Mouse (Mus musculus) hindbrain, embryonic 14.5 days (tissue): ENCODE results near the gene Hist1h2ab. TPM values are rescaled to one million over a fixed set of nuclear protein-coding genes. Genes with fewer than 3 reads are reported as not detected.
"Not testable (repeated sequence)": the region's sequence is repeated elsewhere in the genome, so short reads cannot be mapped to it uniquely, and the experiment has no call there.

Experiments used
- ATAC-seq: fragments of 200-750 bp; cut with Nextera tagmentation; 2 replicates; pipeline ENCODE4 v1.8.0; 2017; ENCODE audit warnings: moderate number of reproducible peaks, mild to moderate bottlenecking, moderate TSS enrichment, moderate library complexity; ENCODE audit not compliant: low FRiP score
- DNase-seq: peaks from one replicate; pipeline ENCODE4 v3.0.0-alpha.2; 2015; ENCODE audit warnings: low spot score
- H3K27ac ChIP-seq: fragments of 300-500 bp; sonication (generic); 2 replicates; pipeline ENCODE4 v1.5.1; 2014; ENCODE audit warnings: mild to moderate bottlenecking, moderate library complexity
- H3K27me3 ChIP-seq: fragments of 300-500 bp; sonication (generic); 2 replicates; pipeline ENCODE4 v1.6.1; 2014; ENCODE audit warnings: mild to moderate bottlenecking, low read length, mixed read lengths; ENCODE audit not compliant: control insufficient read depth, insufficient read depth
- H3K36me3 ChIP-seq: fragments of 300-500 bp; sonication (generic); replicated peaks from 2 replicates; pipeline ENCODE4 v1.6.1; 2014; ENCODE audit not compliant: control insufficient read depth, insufficient read depth
- H3K4me1 ChIP-seq: fragments of 300-500 bp; sonication (generic); replicated peaks from 2 replicates; pipeline ENCODE4 v1.6.1; 2014; ENCODE audit warnings: antibody characterized with exemption, low read length, mixed read lengths; ENCODE audit not compliant: control insufficient read depth, insufficient read depth
- H3K4me2 ChIP-seq: fragments of 300-500 bp; sonication (generic); replicated peaks from 2 replicates; pipeline ENCODE4 v1.6.1; 2014; ENCODE audit warnings: mild to moderate bottlenecking, moderate library complexity
- H3K4me3 ChIP-seq: fragments of 300-500 bp; sonication (generic); replicated peaks from 2 replicates; pipeline ENCODE4 v1.5.1; 2014; ENCODE audit warnings: mild to moderate bottlenecking, low read length
- H3K9ac ChIP-seq: fragments of 300-500 bp; sonication (generic); 2 replicates; pipeline ENCODE4 v1.6.1; 2014
- H3K9me3 ChIP-seq: fragments of 300-500 bp; sonication (generic); 2 replicates; pipeline ENCODE4 v1.6.1; 2016; ENCODE audit warnings: low read length; ENCODE audit not compliant: control insufficient read depth
- WGBS: fragments of 180-500 bp; shearing (Covaris S2); extraction: QIAGEN DNeasy Blood & Tissue Kit; methylation state at CpG from one replicate; pipeline ENCODE4 v1.1.7; 2014; 5-methylcytosine and 5-hydroxymethylcytosine counted together
- polyA plus RNA-seq: library from polyadenylated mRNA; unstranded; fragments of >200 nt; fragmentation: Nextera tagmentation; extraction: Ambion mirVana; gene quantifications from 2 replicates; pipeline ENCODE4 v1.2.1, GENCODE M21; 2014

Hist1h2ab gene
- polyA plus RNA-seq, 1 experiment from 2014 or later, result 6.7 TPM

DNA sequence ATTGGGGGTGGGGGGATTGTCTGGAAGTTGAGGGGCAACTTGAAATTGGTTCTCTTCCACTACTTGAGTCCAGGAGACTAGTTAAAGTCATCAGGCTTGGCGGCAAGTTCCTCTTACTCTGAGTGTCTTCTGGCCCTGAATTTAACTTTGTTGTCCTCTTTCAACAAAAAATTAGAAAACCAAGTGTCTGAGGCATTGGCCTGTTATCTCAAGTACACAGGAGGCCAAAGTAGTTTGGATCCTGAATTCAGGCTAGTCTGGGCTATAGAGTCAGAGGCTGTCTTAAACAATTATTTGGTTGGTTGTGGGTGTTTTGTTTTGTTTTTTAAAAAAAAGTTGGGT, 14.2 kb downstream of the Hist1h2ab start:
- Histone ChIP-seq H3K27me3 (no peaks in the 10 kb centered on the region), H3K27ac (no peak overlapping the region), H3K4me2 (no peak overlapping the region), H3K4me3 (no peak overlapping the region), H3K4me1 (peaks cover 22% of the 10 kb centered on the region), H3K9ac (no peak overlapping the region), H3K9me3 (no peaks in the 10 kb centered on the region), H3K36me3 (no peaks in the 10 kb centered on the region)
- 81% methylated on average over 1 of the region's 1 CpGs for WGBS
- no peak for ATAC-seq
- DNase-seq, result no peak

DNA sequence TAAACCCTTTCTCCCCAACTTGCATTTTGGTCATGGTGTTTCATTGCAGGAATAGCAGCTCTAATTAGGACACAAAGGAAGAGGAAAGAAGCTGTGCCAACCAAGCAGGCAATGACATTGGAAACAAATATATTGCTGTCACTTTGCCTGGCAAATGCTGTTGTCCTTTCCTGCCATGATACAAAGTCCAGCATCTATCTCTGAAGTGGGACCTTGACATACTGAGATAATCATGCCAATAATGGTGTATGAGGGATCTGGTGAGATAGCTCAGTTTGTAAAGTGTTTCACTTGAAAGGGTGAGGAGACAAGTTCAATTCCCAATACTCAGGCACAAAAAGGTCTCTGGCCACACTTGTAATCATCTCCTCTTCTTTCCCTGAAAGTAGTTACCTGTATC, 15.8 kb downstream of the Hist1h2ab start:
- no peaks in the 10 kb centered on the region for H3K27me3 ChIP-seq
- H3K4me1 ChIP-seq, result peaks cover 14% of the 10 kb centered on the region; the same call in 1 of the 2 replicates
- no peak for ATAC-seq
- H3K4me2 ChIP-seq, result no peak overlapping the region
- no peak overlapping the region for H3K4me3 ChIP-seq
- H3K27ac ChIP-seq, result no peak overlapping the region
- no peak for DNase-seq
- no peaks in the 10 kb centered on the region for H3K9me3 ChIP-seq
- no peaks in the 10 kb centered on the region for H3K36me3 ChIP-seq
- H3K9ac ChIP-seq, result no peak overlapping the region

DNA sequence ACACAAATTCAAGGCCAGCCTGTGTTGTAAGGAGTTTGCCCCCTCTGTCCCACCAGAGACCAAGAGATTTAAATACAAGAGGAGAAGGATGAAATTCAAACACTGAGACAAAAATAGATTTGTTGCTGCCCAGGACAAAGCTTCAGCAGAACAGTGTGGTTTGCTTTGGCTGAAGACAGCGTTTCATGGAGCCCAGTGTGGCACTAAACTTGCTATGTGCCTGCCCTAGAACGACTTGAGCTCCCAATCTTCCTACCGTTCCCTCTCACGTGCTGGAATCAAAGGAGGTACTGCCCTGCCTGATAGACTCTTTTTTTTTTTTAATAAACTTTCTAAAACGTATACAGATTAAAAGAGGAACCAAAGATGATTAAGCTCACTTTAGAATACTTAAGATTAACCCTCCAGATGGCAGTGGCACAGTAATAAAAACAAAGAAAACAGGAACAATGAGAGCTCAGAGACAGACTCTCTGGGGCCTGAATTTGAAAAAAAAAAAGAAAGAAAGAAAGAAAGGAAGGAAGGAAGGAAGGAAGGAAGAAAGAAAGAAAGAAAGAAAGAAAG, 18.0 kb downstream of the Hist1h2ab start:
- Histone ChIP-seq H3K27me3 (no peaks in the 10 kb centered on the region), H3K9me3 (no peaks in the 10 kb centered on the region), H3K4me3 (no peak overlapping the region), H3K36me3 (no peaks in the 10 kb centered on the region), H3K4me2 (no peak overlapping the region), H3K27ac (no peak overlapping the region), H3K4me1 (peaks cover 6% of the 10 kb centered on the region; the same call in 1 of the 2 replicates), H3K9ac (no peak overlapping the region)
- ATAC-seq (no peak), DNase-seq (no peak)
- 52% methylated on average over 5 of the region's 5 CpGs for WGBS

DNA sequence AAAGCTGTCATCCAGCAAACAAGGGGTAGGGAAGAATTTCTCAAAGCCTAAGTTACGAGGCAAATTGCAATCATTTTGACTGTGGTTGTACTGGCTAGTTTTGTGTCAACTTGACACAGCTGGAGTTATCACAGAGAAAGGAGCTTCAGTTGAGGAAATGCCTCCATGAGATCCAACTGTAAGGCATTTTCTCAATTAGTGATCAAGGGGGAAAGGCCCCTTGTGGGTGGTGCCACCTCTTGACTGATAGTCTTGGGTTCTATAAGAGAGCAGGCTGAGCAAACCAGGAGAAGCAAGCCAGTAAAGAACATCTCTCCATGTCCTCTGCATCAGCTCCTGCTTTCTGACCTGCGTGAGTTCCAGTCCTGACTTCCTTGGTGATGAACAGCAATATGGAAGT, 18.7 kb downstream of the Hist1h2ab start, which contains the start of gene Trim38:
Trim38 (plus strand) TSS at position 301 of the 400 bp plus-strand sequence.
- WGBS, result 89% methylated on average over 2 of the region's 2 CpGs
- H3K4me1 ChIP-seq, H3K27me3 ChIP-seq, ATAC-seq, H3K9me3 ChIP-seq, H3K27ac ChIP-seq, H3K36me3 ChIP-seq, H3K4me2 ChIP-seq, H3K4me3 ChIP-seq, H3K9ac ChIP-seq, DNase-seq: not testable (repeated sequence)

DNA sequence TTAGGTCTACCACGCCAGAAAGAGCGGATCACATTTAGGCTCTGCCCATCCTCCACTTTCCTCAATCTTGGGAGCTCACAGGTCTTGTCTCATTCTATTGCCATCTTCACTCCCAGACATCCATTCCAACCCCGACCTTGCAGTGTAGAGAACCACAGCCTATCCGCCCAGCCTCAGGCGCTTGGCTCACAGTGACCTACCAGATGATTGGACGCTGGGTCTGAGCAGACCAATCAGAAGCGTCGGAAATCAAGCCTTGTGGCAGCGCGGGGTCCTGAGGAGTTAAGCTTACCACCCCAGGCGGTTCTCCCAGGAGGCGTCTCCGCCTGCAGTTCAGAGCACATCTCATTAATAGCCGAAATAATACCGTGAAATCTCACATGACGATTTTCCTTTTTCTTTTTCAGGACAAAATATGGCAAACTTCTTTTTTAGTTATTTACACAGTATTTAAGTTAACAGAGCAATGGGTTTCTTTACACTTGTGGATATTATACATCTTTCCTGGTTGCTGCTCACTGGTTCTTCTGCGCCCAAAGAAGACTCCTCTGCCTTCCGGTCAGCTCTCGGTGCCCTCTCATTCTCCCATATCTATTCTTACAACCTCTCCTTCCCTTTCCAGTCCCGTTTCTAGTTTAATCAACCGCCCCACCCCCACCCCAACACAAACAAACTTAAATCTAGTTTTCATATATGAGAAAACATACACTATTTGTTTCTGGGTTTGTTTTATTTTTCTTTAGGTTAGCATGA, 21.8 kb downstream of the Hist1h2ab start:
- H3K27ac ChIP-seq, result no peak overlapping the region
- H3K9ac ChIP-seq, result no peak overlapping the region
- H3K4me3 ChIP-seq, result no peak overlapping the region
- H3K4me1 ChIP-seq, result no peaks in the 10 kb centered on the region; the same call in 1 of the 2 replicates
- peak; percentile 87 for ATAC-seq
- WGBS, result 23% methylated on average over 21 of the region's 21 CpGs
- H3K27me3 ChIP-seq, result no peaks in the 10 kb centered on the region
- no peaks in the 10 kb centered on the region for H3K9me3 ChIP-seq
- H3K36me3 ChIP-seq, result no peaks in the 10 kb centered on the region
- DNase-seq, result peak; percentile 42
- peak overlapping the region; percentile 31 for H3K4me2 ChIP-seq

DNA sequence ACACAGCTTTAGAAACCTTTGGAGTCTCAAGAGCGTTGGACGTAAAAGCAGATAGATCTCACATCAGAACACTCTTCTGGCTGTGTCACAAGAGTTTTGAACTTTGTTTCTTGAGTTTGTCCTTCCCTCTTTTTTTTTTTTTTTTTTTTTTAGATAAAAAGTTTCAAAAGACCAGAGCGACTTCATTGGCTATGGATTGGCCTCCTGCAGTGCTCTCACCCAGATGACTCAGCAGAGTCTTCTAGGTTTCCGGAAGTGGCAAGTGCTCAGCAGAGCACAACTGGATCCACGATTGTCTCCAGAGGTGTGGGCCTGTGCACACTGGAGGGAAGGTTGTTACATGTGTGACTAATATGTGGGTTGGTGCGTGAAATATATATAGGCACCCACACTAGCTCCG, 27.4 kb downstream of the Hist1h2ab start:
- Histone ChIP-seq H3K9ac (no peak overlapping the region), H3K4me3 (no peak overlapping the region), H3K9me3 (no peaks in the 10 kb centered on the region), H3K36me3 (no peaks in the 10 kb centered on the region), H3K27me3 (no peaks in the 10 kb centered on the region), H3K27ac (no peak overlapping the region), H3K4me2 (no peak overlapping the region), H3K4me1 (no peaks in the 10 kb centered on the region)
- WGBS, result 94% methylated on average over 7 of the region's 7 CpGs
- DNase-seq (no peak), ATAC-seq (no peak)

DNA sequence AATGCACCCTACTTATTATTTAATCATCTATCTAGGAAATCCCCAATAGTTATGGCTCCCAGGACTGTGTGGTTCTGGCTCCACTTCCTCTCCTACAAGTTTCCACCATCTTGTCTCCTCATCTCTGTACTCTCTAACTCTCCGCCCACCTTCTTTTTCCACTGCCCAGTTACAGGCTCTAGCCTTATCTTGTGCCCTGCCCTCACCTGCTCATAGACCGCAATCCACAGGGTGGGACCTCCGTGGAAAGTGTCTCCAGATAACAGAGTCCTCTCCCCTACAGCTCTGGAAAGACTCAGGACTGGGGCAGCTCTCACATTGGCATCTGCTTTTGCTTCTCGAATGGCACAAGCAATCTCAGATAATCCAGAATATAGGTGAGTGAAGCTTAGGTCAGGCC, 28.1 kb downstream of the Hist1h2ab start:
- H3K27me3 ChIP-seq, result no peaks in the 10 kb centered on the region
- DNase-seq, result no peak
- WGBS, result 88% methylated on average over 4 of the region's 4 CpGs
- no peak overlapping the region for H3K27ac ChIP-seq
- H3K4me2 ChIP-seq, result no peak overlapping the region
- H3K9me3 ChIP-seq, result no peaks in the 10 kb centered on the region
- no peak overlapping the region for H3K4me3 ChIP-seq
- H3K9ac ChIP-seq, result no peak overlapping the region
- no peak for ATAC-seq
- no peaks in the 10 kb centered on the region for H3K36me3 ChIP-seq
- H3K4me1 ChIP-seq, result no peaks in the 10 kb centered on the region

DNA sequence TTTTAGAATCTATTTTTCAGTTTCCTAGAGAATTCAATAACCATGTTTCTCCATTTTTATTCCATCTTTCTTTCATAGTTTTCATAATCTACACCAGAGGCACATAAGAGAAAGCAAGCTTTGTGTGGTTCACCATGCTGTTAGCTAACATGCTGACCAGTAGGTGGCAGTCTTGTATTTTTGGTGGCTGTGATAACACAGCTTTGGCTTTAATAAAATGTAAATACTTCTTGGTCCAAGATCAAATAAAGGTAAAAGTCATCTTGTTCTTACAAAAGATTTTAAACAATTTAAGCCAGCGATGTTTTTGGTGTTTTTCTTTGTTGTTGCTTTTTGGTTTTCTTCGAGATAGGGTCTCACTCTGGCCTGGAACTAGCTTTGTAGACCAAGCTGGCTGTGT, 41.6 kb downstream of the Hist1h2ab start:
- Histone ChIP-seq H3K4me3 (no peak overlapping the region), H3K27ac (no peak overlapping the region), H3K4me1 (no peaks in the 10 kb centered on the region), H3K27me3 (no peaks in the 10 kb centered on the region), H3K4me2 (no peak overlapping the region), H3K9me3 (no peaks in the 10 kb centered on the region), H3K9ac (no peak overlapping the region), H3K36me3 (no peaks in the 10 kb centered on the region)
- ATAC-seq (peak; percentile 65; the same call in 1 of the 2 replicates), DNase-seq (peak; percentile 88)
- WGBS, result 54% methylated on average over 2 of the region's 2 CpGs

DNA sequence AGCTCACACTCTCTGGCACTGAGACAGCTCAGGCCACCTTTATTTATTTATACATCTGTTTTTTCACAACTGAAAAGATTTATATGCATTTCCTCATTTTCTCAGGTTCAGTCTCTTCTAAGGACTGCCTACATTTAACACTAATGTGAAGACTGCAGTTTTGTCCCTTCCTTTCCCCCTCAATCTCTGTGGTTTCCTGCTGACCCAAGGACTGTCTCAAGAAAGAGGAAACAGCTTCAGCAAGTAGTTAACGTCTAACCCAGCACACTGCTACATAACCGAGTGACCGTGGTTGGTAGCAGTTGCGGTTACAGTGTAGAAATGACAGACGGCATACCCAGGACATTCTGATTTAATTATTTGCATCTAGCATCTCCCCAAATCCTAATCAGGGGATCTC, 48.5 kb downstream of the Hist1h2ab start:
- H3K9ac ChIP-seq, result no peak overlapping the region
- no peaks in the 10 kb centered on the region for H3K4me1 ChIP-seq
- DNase-seq, result no peak
- no peak for ATAC-seq
- H3K4me2 ChIP-seq, result no peak overlapping the region
- WGBS, result 88% methylated on average over 5 of the region's 5 CpGs
- H3K36me3 ChIP-seq, result no peaks in the 10 kb centered on the region
- H3K4me3 ChIP-seq, result no peak overlapping the region
- no peaks in the 10 kb centered on the region for H3K9me3 ChIP-seq
- no peak overlapping the region for H3K27ac ChIP-seq
- no peaks in the 10 kb centered on the region for H3K27me3 ChIP-seq
